Mouse (Mus musculus) C2C12 (cell line): ENCODE results near the gene Insrr.

Experiments
- CEBPB ChIP-seq: IDR thresholded peaks from one replicate; pipeline ENCODE4 v1.6.1; 2011; ENCODE audit warnings: low read depth, mild to moderate bottlenecking, control low read depth, moderate library complexity
- CTCF ChIP-seq: IDR thresholded peaks from one replicate; pipeline ENCODE4 v1.5.1; 2011; ENCODE audit not compliant: control insufficient read depth, insufficient read depth, insufficient read length
- MAX ChIP-seq: IDR thresholded peaks from one replicate; pipeline ENCODE4 v1.6.1; 2011; ENCODE audit warnings: mild to moderate bottlenecking, control low read depth
- MYOD1 ChIP-seq: IDR thresholded peaks from one replicate; pipeline ENCODE4 v1.6.1; 2011; ENCODE audit warnings: low read depth; ENCODE audit not compliant: control insufficient read depth, insufficient read length
- USF1 ChIP-seq: IDR thresholded peaks from one replicate; pipeline ENCODE4 v1.6.1; 2011; ENCODE audit warnings: low read depth, mild to moderate bottlenecking, control low read depth, moderate library complexity

DNA sequence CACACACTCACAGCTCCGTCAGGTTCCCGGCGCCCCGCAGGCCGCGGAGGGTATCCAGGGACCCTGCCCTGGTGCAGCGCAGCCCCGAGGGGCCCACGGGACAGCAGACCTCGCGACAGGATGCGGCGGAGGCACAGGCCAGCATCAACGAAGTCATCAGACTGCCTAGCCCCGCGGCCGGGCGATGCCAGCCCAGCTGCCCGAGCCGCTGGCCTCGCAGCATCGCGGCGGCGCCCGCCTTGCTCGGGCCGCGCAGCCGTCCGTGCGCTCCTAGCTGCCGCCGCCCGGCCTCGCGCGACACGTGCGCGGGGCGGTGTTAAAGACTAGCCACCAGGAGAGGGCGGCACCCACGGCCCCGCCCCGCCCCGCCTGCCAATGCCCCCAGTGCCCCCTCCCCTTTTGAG lies 1.8 kb upstream of the Insrr start, which contains the start of gene Ntrk1:
- TF ChIP-seq CTCF (no peak), MAX (no peak), MYOD1 (no peak), USF1 (no peak), CEBPB (no peak)
